Mouse (Mus musculus): ENCODE data around the gene Olfr56. TPM values are rescaled to one million over a fixed set of nuclear protein-coding genes. Genes with fewer than 3 reads are reported as not detected.

The Olfr56 gene
- polyA plus RNA-seq, 1 experiment from 2014 or later, result not detected

- H3K9ac ChIP-seq (ENCODE audit: low read depth, low read length), result no peak overlapping the region
- H3K4me3 ChIP-seq (ENCODE audit: low read length), result no peak overlapping the region
- H3K36me3 ChIP-seq (ENCODE audit: control insufficient read depth, insufficient read depth, low read length), result no peaks in the 10 kb centered on the region
- no peak overlapping the region for H3K27ac ChIP-seq (ENCODE audit: low read depth, low read length)
- WGBS, result 41% methylated on average over 22 of the region's 22 CpGs
- peak overlapping the region; percentile 40 for H3K4me2 ChIP-seq (ENCODE audit: low read length)
- H3K9me3 ChIP-seq (ENCODE audit: control insufficient read depth, low read length), result no peaks in the 10 kb centered on the region
- H3K27me3 ChIP-seq (replicated peaks; ENCODE audit: control insufficient read depth, insufficient read depth, low read length), result no peaks in the 10 kb centered on the region
- no peaks in the 10 kb centered on the region for H3K4me1 ChIP-seq (ENCODE audit: control insufficient read depth, insufficient read depth, low read depth, low read length)
- no peak for ATAC-seq
These were observed 109.3 kb downstream of the Olfr56 start for GRCm38 (mm10) chr11:49087830-49088616.

- H3K9me3 ChIP-seq (ENCODE audit: control insufficient read depth, low read length), result no peaks in the 10 kb centered on the region
- WGBS, result 94% methylated on average over 5 of the region's 5 CpGs
- no peak overlapping the region for H3K27ac ChIP-seq (ENCODE audit: low read depth, low read length)
- no peak overlapping the region for H3K4me3 ChIP-seq (ENCODE audit: low read length)
- H3K27me3 ChIP-seq (replicated peaks; ENCODE audit: control insufficient read depth, insufficient read depth, low read length), result no peaks in the 10 kb centered on the region
- no peaks in the 10 kb centered on the region for H3K36me3 ChIP-seq (ENCODE audit: control insufficient read depth, insufficient read depth, low read length)
- no peaks in the 10 kb centered on the region for H3K4me1 ChIP-seq (ENCODE audit: control insufficient read depth, insufficient read depth, low read depth, low read length)
- ATAC-seq, result no peak
- no peak overlapping the region for H3K4me2 ChIP-seq (ENCODE audit: low read length)
- H3K9ac ChIP-seq (ENCODE audit: low read depth, low read length), result no peak overlapping the region
These were observed 110.4 kb downstream of the Olfr56 start for GRCm38 (mm10) chr11:49088990-49089652.

- Histone ChIP-seq H3K27me3 (replicated peaks; ENCODE audit: control insufficient read depth, insufficient read depth, low read length) (no peaks in the 10 kb centered on the region), H3K9ac (ENCODE audit: low read depth, low read length) (no peak overlapping the region), H3K4me3 (ENCODE audit: low read length) (no peak overlapping the region), H3K27ac (ENCODE audit: low read depth, low read length) (no peak overlapping the region), H3K4me1 (ENCODE audit: control insufficient read depth, insufficient read depth, low read depth, low read length) (no peaks in the 10 kb centered on the region), H3K4me2 (ENCODE audit: low read length) (no peak overlapping the region), H3K9me3 (ENCODE audit: control insufficient read depth, low read length) (no peaks in the 10 kb centered on the region), H3K36me3 (ENCODE audit: control insufficient read depth, insufficient read depth, low read length) (no peaks in the 10 kb centered on the region)
- WGBS, result 82% methylated on average over 3 of the region's 3 CpGs
- no peak for ATAC-seq
These were observed 111.2 kb downstream of the Olfr56 start for GRCm38 (mm10) chr11:49089735-49090507.

- Histone ChIP-seq H3K36me3 (ENCODE audit: control insufficient read depth, insufficient read depth, low read length) (no peaks in the 10 kb centered on the region), H3K27me3 (replicated peaks; ENCODE audit: control insufficient read depth, insufficient read depth, low read length) (no peaks in the 10 kb centered on the region), H3K4me3 (ENCODE audit: low read length) (no peak overlapping the region), H3K4me2 (ENCODE audit: low read length) (no peak overlapping the region), H3K4me1 (ENCODE audit: control insufficient read depth, insufficient read depth, low read depth, low read length) (no peaks in the 10 kb centered on the region), H3K9ac (ENCODE audit: low read depth, low read length) (no peak overlapping the region), H3K9me3 (ENCODE audit: control insufficient read depth, low read length) (no peaks in the 10 kb centered on the region), H3K27ac (ENCODE audit: low read depth, low read length) (no peak overlapping the region)
- no peak for ATAC-seq
- 87% methylated on average over 5 of the region's 5 CpGs for WGBS
These were observed 111.9 kb downstream of the Olfr56 start for GRCm38 (mm10) chr11:49090551-49090950.

GRCm38 (mm10) chr11:49091171-49091570, 112.5 kb downstream of the Olfr56 start:
- Histone ChIP-seq H3K4me3 (ENCODE audit: low read length) (no peak overlapping the region), H3K36me3 (ENCODE audit: control insufficient read depth, insufficient read depth, low read length) (no peaks in the 10 kb centered on the region), H3K4me1 (ENCODE audit: control insufficient read depth, insufficient read depth, low read depth, low read length) (no peaks in the 10 kb centered on the region), H3K27me3 (replicated peaks; ENCODE audit: control insufficient read depth, insufficient read depth, low read length) (no peaks in the 10 kb centered on the region), H3K4me2 (ENCODE audit: low read length) (no peak overlapping the region), H3K9me3 (ENCODE audit: control insufficient read depth, low read length) (no peaks in the 10 kb centered on the region), H3K27ac (ENCODE audit: low read depth, low read length) (no peak overlapping the region), H3K9ac (ENCODE audit: low read depth, low read length) (no peak overlapping the region)
- WGBS, result 81% methylated on average over 4 of the region's 4 CpGs
- no peak for ATAC-seq

- ATAC-seq, result no peak
- Histone ChIP-seq H3K4me1 (ENCODE audit: control insufficient read depth, insufficient read depth, low read depth, low read length) (no peaks in the 10 kb centered on the region), H3K4me3 (ENCODE audit: low read length) (no peak overlapping the region), H3K4me2 (ENCODE audit: low read length) (no peak overlapping the region), H3K27me3 (replicated peaks; ENCODE audit: control insufficient read depth, insufficient read depth, low read length) (no peaks in the 10 kb centered on the region), H3K27ac (ENCODE audit: low read depth, low read length) (no peak overlapping the region), H3K9me3 (ENCODE audit: control insufficient read depth, low read length) (no peaks in the 10 kb centered on the region), H3K9ac (ENCODE audit: low read depth, low read length) (no peak overlapping the region), H3K36me3 (ENCODE audit: control insufficient read depth, insufficient read depth, low read length) (no peaks in the 10 kb centered on the region)
- 92% methylated on average over 1 of the region's 1 CpGs for WGBS
These were observed 113.4 kb downstream of the Olfr56 start for GRCm38 (mm10) chr11:49092053-49092586.

- no peak for ATAC-seq
- WGBS, result 88% methylated on average over 2 of the region's 2 CpGs
- no peak overlapping the region for H3K4me3 ChIP-seq (ENCODE audit: low read length)
- H3K9me3 ChIP-seq (ENCODE audit: control insufficient read depth, low read length), result no peaks in the 10 kb centered on the region
- H3K36me3 ChIP-seq (ENCODE audit: control insufficient read depth, insufficient read depth, low read length), result no peaks in the 10 kb centered on the region
- H3K27me3 ChIP-seq (replicated peaks; ENCODE audit: control insufficient read depth, insufficient read depth, low read length), result no peaks in the 10 kb centered on the region
- no peak overlapping the region for H3K27ac ChIP-seq (ENCODE audit: low read depth, low read length)
- no peak overlapping the region for H3K4me2 ChIP-seq (ENCODE audit: low read length)
- H3K4me1 ChIP-seq (ENCODE audit: control insufficient read depth, insufficient read depth, low read depth, low read length), result no peaks in the 10 kb centered on the region
- no peak overlapping the region for H3K9ac ChIP-seq (ENCODE audit: low read depth, low read length)
These were observed 114.1 kb downstream of the Olfr56 start for GRCm38 (mm10) chr11:49092786-49093185.

GRCm38 (mm10) chr11:49093861-49094660, 115.4 kb downstream of the Olfr56 start:
- Histone ChIP-seq H3K9ac (ENCODE audit: low read depth, low read length) (no peak overlapping the region), H3K4me1 (ENCODE audit: control insufficient read depth, insufficient read depth, low read depth, low read length) (no peaks in the 10 kb centered on the region), H3K4me2 (ENCODE audit: low read length) (no peak overlapping the region), H3K9me3 (ENCODE audit: control insufficient read depth, low read length) (no peaks in the 10 kb centered on the region), H3K27me3 (replicated peaks; ENCODE audit: control insufficient read depth, insufficient read depth, low read length) (no peaks in the 10 kb centered on the region), H3K36me3 (ENCODE audit: control insufficient read depth, insufficient read depth, low read length) (no peaks in the 10 kb centered on the region), H3K4me3 (ENCODE audit: low read length) (no peak overlapping the region), H3K27ac (ENCODE audit: low read depth, low read length) (no peak overlapping the region)
- WGBS, result 84% methylated on average over 6 of the region's 6 CpGs
- no peak for ATAC-seq

Measured in hindbrain, embryonic 16.5 days (tissue).